Mouse (Mus musculus) G1E (cell line): ENCODE measurements around the gene Rab33b.
A peak's percentile ranks its signal among the peaks of the same experiment; 100 is the strongest.

Experiments
- CTCF ChIP-seq: IDR thresholded peaks from 2 replicates; pipeline ENCODE4 v1.5.1; 2012; ENCODE audit warnings: low read depth, low read length, inconsistent platforms, mixed read lengths
- GATA1 ChIP-seq: IDR thresholded peaks from 2 replicates; pipeline ENCODE4 v1.6.1; 2012; ENCODE audit warnings: borderline replicate concordance, low read length, inconsistent platforms, mixed read lengths

GRCm38 (mm10) chr3:51481059-51481458, 2.7 kb upstream of the Rab33b start:
- TF ChIP-seq CTCF (peak; percentile 61; the same call in 1 of the 2 replicates), GATA1 (no peak)
